Mouse (Mus musculus): ENCODE data around the gene Pik3ca. TPM values are rescaled to one million over a fixed set of nuclear protein-coding genes. Genes with fewer than 3 reads are reported as not detected.

Gene Pik3ca
- polyA plus RNA-seq, 1 experiment from 2014 or later: 5.9 TPM

- no peak; the same call in none of the 2 replicates for ATAC-seq
- Histone ChIP-seq H3K27ac (ENCODE audit: low read depth, low read length) (peak within 1 kb of the TSS; percentile 94), H3K4me2 (replicated peaks; ENCODE audit: low read depth) (peak within 1 kb of the TSS; percentile 81), H3K4me1 (replicated peaks; ENCODE audit: control insufficient read depth, insufficient read depth, low read length) (0 out of 2 replicates have a peak, but pooled peaks cover 4% of the 10 kb centered on the region), H3K4me3 (ENCODE audit: low read depth, low read length) (peak within 1 kb of the TSS; percentile 86), H3K9me3 (ENCODE audit: control insufficient read depth) (no peaks in the 10 kb centered on the region), H3K9ac (ENCODE audit: low read depth, low read length) (peak within 1 kb of the TSS; percentile 95), H3K36me3 (ENCODE audit: control insufficient read depth, insufficient read depth) (no peaks in the 10 kb centered on the region), H3K27me3 (replicated peaks; ENCODE audit: control insufficient read depth, insufficient read depth, low read length) (no peaks in the 10 kb centered on the region)
- WGBS: 8% methylated on average over 24 of the region's 24 CpGs
- TF ChIP-seq CTCF (IDR thresholded peaks at IDR 0.05; ENCODE audit: low read depth): no peak
These were observed 112.3 kb downstream of the Pik3ca start, which contains the start of gene Zfp639 for GRCm38 (mm10) chr3:32509496-32510374. TSS of gene Zfp639 (plus strand) at chr3:32510259.

- H3K36me3 ChIP-seq (ENCODE audit: control insufficient read depth, insufficient read depth): 0 out of 2 replicates have a peak, but pooled peaks cover under 1% of the 10 kb centered on the region
- ATAC-seq: peak; percentile 99
- peak overlapping the region; percentile 81 for H3K4me2 ChIP-seq (replicated peaks; ENCODE audit: low read depth)
- 0 out of 2 replicates have a peak, but pooled peaks cover 4% of the 10 kb centered on the region for H3K4me1 ChIP-seq (replicated peaks; ENCODE audit: control insufficient read depth, insufficient read depth, low read length)
- H3K4me3 ChIP-seq (ENCODE audit: low read depth, low read length): peak overlapping the region; percentile 86
- H3K9ac ChIP-seq (ENCODE audit: low read depth, low read length): peak overlapping the region; percentile 95
- TF ChIP-seq CTCF (IDR thresholded peaks at IDR 0.05; ENCODE audit: low read depth): peak; percentile 97
- WGBS: under 1% methylated on average over 66 of the region's 69 CpGs
- no peaks in the 10 kb centered on the region for H3K27me3 ChIP-seq (replicated peaks; ENCODE audit: control insufficient read depth, insufficient read depth, low read length)
- no peaks in the 10 kb centered on the region for H3K9me3 ChIP-seq (ENCODE audit: control insufficient read depth)
- peak overlapping the region; percentile 94 for H3K27ac ChIP-seq (ENCODE audit: low read depth, low read length)
These were observed 113.1 kb downstream of the Pik3ca start for GRCm38 (mm10) chr3:32510375-32511190.

- Histone ChIP-seq H3K4me3 (ENCODE audit: low read depth, low read length) (peak overlapping the region; percentile 86), H3K4me1 (replicated peaks; ENCODE audit: control insufficient read depth, insufficient read depth, low read length) (0 out of 2 replicates have a peak, but pooled peaks cover 4% of the 10 kb centered on the region), H3K27me3 (replicated peaks; ENCODE audit: control insufficient read depth, insufficient read depth, low read length) (no peaks in the 10 kb centered on the region), H3K9me3 (ENCODE audit: control insufficient read depth) (no peaks in the 10 kb centered on the region), H3K4me2 (replicated peaks; ENCODE audit: low read depth) (peak overlapping the region; percentile 81), H3K36me3 (ENCODE audit: control insufficient read depth, insufficient read depth) (0 out of 2 replicates have a peak, but pooled peaks cover 6% of the 10 kb centered on the region), H3K27ac (ENCODE audit: low read depth, low read length) (peak overlapping the region; percentile 94), H3K9ac (ENCODE audit: low read depth, low read length) (peak overlapping the region; percentile 95)
- no peak for ATAC-seq
- no peak for TF ChIP-seq CTCF (IDR thresholded peaks at IDR 0.05; ENCODE audit: low read depth)
- WGBS: 2% methylated on average over 13 of the region's 13 CpGs
These were observed 113.7 kb downstream of the Pik3ca start for GRCm38 (mm10) chr3:32511191-32511550.

- H3K27ac ChIP-seq (ENCODE audit: low read depth, low read length): no peak overlapping the region
- H3K9ac ChIP-seq (ENCODE audit: low read depth, low read length): no peak overlapping the region
- H3K27me3 ChIP-seq (replicated peaks; ENCODE audit: control insufficient read depth, insufficient read depth, low read length): no peaks in the 10 kb centered on the region
- ATAC-seq: no peak
- no peak for TF ChIP-seq CTCF (IDR thresholded peaks at IDR 0.05; ENCODE audit: low read depth)
- H3K4me3 ChIP-seq (ENCODE audit: low read depth, low read length): no peak overlapping the region
- 80% methylated on average over 7 of the region's 7 CpGs for WGBS
- 0 out of 2 replicates have a peak, but pooled peaks cover 4% of the 10 kb centered on the region for H3K4me1 ChIP-seq (replicated peaks; ENCODE audit: control insufficient read depth, insufficient read depth, low read length)
- peaks cover 11% of the 10 kb centered on the region; the same call in 1 of the 2 replicates for H3K36me3 ChIP-seq (ENCODE audit: control insufficient read depth, insufficient read depth)
- H3K9me3 ChIP-seq (ENCODE audit: control insufficient read depth): no peaks in the 10 kb centered on the region
- H3K4me2 ChIP-seq (replicated peaks; ENCODE audit: low read depth): no peak overlapping the region
These were observed 115.3 kb downstream of the Pik3ca start for GRCm38 (mm10) chr3:32512686-32513284.

GRCm38 (mm10) chr3:32513528-32513927 lies 116.1 kb downstream of the Pik3ca start:
- no peaks in the 10 kb centered on the region for H3K27me3 ChIP-seq (replicated peaks; ENCODE audit: control insufficient read depth, insufficient read depth, low read length)
- no peak for TF ChIP-seq CTCF (IDR thresholded peaks at IDR 0.05; ENCODE audit: low read depth)
- no peak overlapping the region for H3K4me2 ChIP-seq (replicated peaks; ENCODE audit: low read depth)
- H3K9ac ChIP-seq (ENCODE audit: low read depth, low read length): no peak overlapping the region
- H3K27ac ChIP-seq (ENCODE audit: low read depth, low read length): no peak overlapping the region
- no peaks in the 10 kb centered on the region for H3K9me3 ChIP-seq (ENCODE audit: control insufficient read depth)
- H3K36me3 ChIP-seq (ENCODE audit: control insufficient read depth, insufficient read depth): peaks cover 13% of the 10 kb centered on the region; the same call in 1 of the 2 replicates
- no peak for ATAC-seq
- no peak overlapping the region for H3K4me3 ChIP-seq (ENCODE audit: low read depth, low read length)
- H3K4me1 ChIP-seq (replicated peaks; ENCODE audit: control insufficient read depth, insufficient read depth, low read length): 0 out of 2 replicates have a peak, but pooled peaks cover 4% of the 10 kb centered on the region

Other genes with a start within 250 kb of the Pik3ca start
- gene Zmat3, start 31.7 kb upstream of the Pik3ca start, polyA plus RNA-seq (2015; fragmentation: Nextera tagmentation; extraction: Ambion mirVana): 2.8 and 3.1 TPM in 2 replicates
- gene Kcnmb3, start 94.6 kb downstream of the Pik3ca start, polyA plus RNA-seq (2015; fragmentation: Nextera tagmentation; extraction: Ambion mirVana): 0.07 TPM in 1 of 2 replicates, not detected in the other
- 18.8 and 19.1 TPM in 2 replicates for gene Zfp639, start 112.6 kb downstream of the Pik3ca start, polyA plus RNA-seq (2015; fragmentation: Nextera tagmentation; extraction: Ambion mirVana)
- 20.1 and 20.2 TPM in 2 replicates for gene Mfn1, start 131.8 kb downstream of the Pik3ca start, polyA plus RNA-seq (2015; fragmentation: Nextera tagmentation; extraction: Ambion mirVana)
- gene Gnb4, start 218.9 kb downstream of the Pik3ca start, polyA plus RNA-seq (2015; fragmentation: Nextera tagmentation; extraction: Ambion mirVana): 31.5 and 31.8 TPM in 2 replicates

All from intestine, postnatal 0 days (tissue).